Comparison of ENCODE assay signal across 22 mouse cellular contexts in genomic region chr7:136137831-136138602, GRCm38 (mm10).
A peak's percentile ranks its signal among the peaks of the same experiment; 100 is the strongest.
DNase-seq lines count a peak whose midpoint lies in the region; ATAC-seq and TF ChIP-seq lines count a peak whose summit lies in the region.
"Had no signal": no experiment of that assay in that cellular context is flagged by ENCODE, and none has a peak within 500 bp of the region (broad histone marks: within the 10 kb centered on the region; RNA-seq: fewer than 3 reads in every experiment).

No protein-coding gene starts in this region.

- no peaks in the 10 kb centered on the region for H3K36me3 ChIP-seq in midbrain, embryonic 14.5 days (ENCODE audit: control insufficient read depth, insufficient read depth, low read length)
- no peaks in the 10 kb centered on the region for H3K36me3 ChIP-seq in midbrain, postnatal 0 days (ENCODE audit: insufficient read depth, low read length)
- no peaks in the 10 kb centered on the region for H3K36me3 ChIP-seq in limb, embryonic 10.5 days
- H3K36me3 ChIP-seq: embryonic facial prominence, embryonic 10.5 days; embryonic facial prominence, embryonic 12.5 days; forebrain, embryonic 15.5 days; G1E had no signal

- 32% methylated on average over 15 of the region's 15 CpGs for WGBS in midbrain, embryonic 14.5 days
- 46% methylated on average over 15 of the region's 15 CpGs for WGBS in midbrain, postnatal 0 days
- 86% methylated on average over 15 of the region's 15 CpGs for WGBS in limb, embryonic 10.5 days

- no peak for ATAC-seq in midbrain, embryonic 14.5 days (ENCODE audit: low FRiP score, low TSS enrichment)
- ATAC-seq in midbrain, postnatal 0 days (ENCODE audit: low FRiP score): no peak
- ATAC-seq: activated CD4-positive, CD25-positive, alpha-beta regulatory T cell, adult 4 months; CD4-positive, CD25-positive, alpha-beta regulatory T cell, adult 4 months; forebrain, embryonic 13.5 days; forebrain, embryonic 15.5 days; Patski had no signal

- no peak overlapping the region for H3K4me3 ChIP-seq in midbrain, embryonic 14.5 days (replicated peaks; ENCODE audit: low read depth, low read length)
- H3K4me3 ChIP-seq in midbrain, postnatal 0 days (ENCODE audit: low read depth, low read length): no peak overlapping the region
- H3K4me3 ChIP-seq in limb, embryonic 10.5 days: no peak overlapping the region
- H3K4me3 ChIP-seq: embryonic facial prominence, embryonic 10.5 days; embryonic facial prominence, embryonic 12.5 days; forebrain, embryonic 13.5 days; forebrain, embryonic 15.5 days had no signal

- intact Hi-C loops in heart, postnatal 25 days (cut with DNase I): no loop called here

- H3K4me1 ChIP-seq in midbrain, embryonic 14.5 days (ENCODE audit: control insufficient read depth, insufficient read depth, low read length): peaks cover 11% of the 10 kb centered on the region
- no peaks in the 10 kb centered on the region for H3K4me1 ChIP-seq in midbrain, postnatal 0 days (ENCODE audit: insufficient read depth, low read length)
- H3K4me1 ChIP-seq in limb, embryonic 10.5 days: peaks cover 33% of the 10 kb centered on the region
- H3K4me1 ChIP-seq: embryonic facial prominence, embryonic 12.5 days; forebrain, embryonic 13.5 days; forebrain, embryonic 15.5 days had no signal

- TF ChIP-seq CTCF in midbrain, postnatal 0 days (IDR thresholded peaks at IDR 0.05): no peak

- H3K9ac ChIP-seq in midbrain, embryonic 14.5 days (replicated peaks; ENCODE audit: low read length): no peak overlapping the region
- no peak overlapping the region for H3K9ac ChIP-seq in midbrain, postnatal 0 days (replicated peaks; ENCODE audit: low read length, poor library complexity, severe bottlenecking)
- H3K9ac ChIP-seq: embryonic facial prominence, embryonic 12.5 days; forebrain, embryonic 13.5 days; forebrain, embryonic 15.5 days had no signal

- no peaks in the 10 kb centered on the region for H3K27me3 ChIP-seq in midbrain, embryonic 14.5 days (ENCODE audit: control insufficient read depth, insufficient read depth, low read length)
- H3K27me3 ChIP-seq in midbrain, postnatal 0 days (ENCODE audit: insufficient read depth, low read length): no peaks in the 10 kb centered on the region
- H3K27me3 ChIP-seq in limb, embryonic 10.5 days (ENCODE audit: low read depth, poor library complexity, severe bottlenecking): no peaks in the 10 kb centered on the region
- H3K27me3 ChIP-seq: embryonic facial prominence, embryonic 12.5 days; Patski had no signal

- H3K9me3 ChIP-seq in midbrain, embryonic 14.5 days (ENCODE audit: control insufficient read depth, low read length): no peaks in the 10 kb centered on the region
- no peaks in the 10 kb centered on the region for H3K9me3 ChIP-seq in midbrain, postnatal 0 days (ENCODE audit: low read length)
- no peaks in the 10 kb centered on the region for H3K9me3 ChIP-seq in limb, embryonic 10.5 days (replicated peaks)
- H3K9me3 ChIP-seq: embryonic facial prominence, embryonic 10.5 days; embryonic facial prominence, embryonic 12.5 days; forebrain, embryonic 13.5 days; forebrain, embryonic 15.5 days had no signal

- no peak overlapping the region for H3K4me2 ChIP-seq in midbrain, embryonic 14.5 days (ENCODE audit: low read length)
- no peak overlapping the region for H3K4me2 ChIP-seq in midbrain, postnatal 0 days (ENCODE audit: low read depth, low read length, poor library complexity, severe bottlenecking)
- H3K4me2 ChIP-seq: embryonic facial prominence, embryonic 12.5 days; forebrain, embryonic 13.5 days; forebrain, embryonic 15.5 days had no signal

- no peak overlapping the region for H3K27ac ChIP-seq in midbrain, embryonic 14.5 days (replicated peaks; ENCODE audit: low read depth, low read length)
- no peak overlapping the region for H3K27ac ChIP-seq in midbrain, postnatal 0 days (ENCODE audit: low read depth, low read length)
- peak overlapping the region; percentile 51; the same call in 1 of the 2 replicates for H3K27ac ChIP-seq in limb, embryonic 10.5 days
- H3K27ac ChIP-seq: embryonic facial prominence, embryonic 10.5 days; embryonic facial prominence, embryonic 12.5 days; forebrain, embryonic 13.5 days; forebrain, embryonic 15.5 days had no signal

- peak; percentile 74 for DNase-seq in heart, adult 11 months
- no peak for DNase-seq in heart, postnatal 25 days (ENCODE audit: low spot score)
- peak; percentile 52 for DNase-seq in midbrain, embryonic 14.5 days
- DNase-seq in midbrain, postnatal 0 days (ENCODE audit: low spot score): no peak
- DNase-seq in limb, embryonic 10.5 days (ENCODE audit: low spot score): no peak
- DNase-seq: adrenal gland, adult 8-10 months; adrenal gland, postnatal 14 days; adrenal gland, postnatal 36 days; B cell, adult 2 months; cerebellum, adult 11-12 months; cerebellum, adult 2 months; cerebellum, adult 9-10 months; cerebellum, postnatal 10 days; cerebellum, postnatal 25 days had no signal

Comparison
In these comparisons a context has a peak if more than half of its experiments do, and no peak if none do; other contexts are left out.
1. DNase-seq: peak in heart, adult 11 months (single experiment) and midbrain, embryonic 14.5 days (single experiment); none in heart, postnatal 25 days (single experiment), midbrain, postnatal 0 days (single experiment) and limb, embryonic 10.5 days (single experiment).